28 mouse cellular contexts compared by ENCODE assay signal in the genomic region with DNA sequence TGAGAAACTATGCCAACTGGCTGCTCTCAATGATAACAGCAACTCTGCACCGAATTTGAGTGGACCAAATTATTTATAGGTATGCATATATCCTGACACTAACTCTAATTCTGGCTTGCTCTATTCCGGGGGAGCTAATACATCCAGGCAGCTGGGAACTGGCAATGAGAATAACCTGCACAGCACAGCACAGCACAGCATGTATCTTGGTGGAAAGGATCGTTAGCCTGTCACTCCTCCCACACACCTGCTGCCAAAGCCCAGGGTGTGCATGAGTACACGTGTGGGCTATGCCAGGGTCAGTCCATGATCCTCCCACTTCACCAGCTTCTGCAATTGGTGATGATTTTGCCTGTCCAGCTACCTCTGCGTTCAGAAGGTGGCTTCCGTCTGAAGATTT. TPM values are rescaled to one million over a fixed set of nuclear protein-coding genes. Genes with fewer than 3 reads are reported as not detected.
DNase-seq lines count a peak whose midpoint lies in the region; ATAC-seq and TF ChIP-seq lines count a peak whose summit lies in the region.
"Had no signal": no experiment of that assay in that cellular context is flagged by ENCODE, and none has a peak within 500 bp of the region (broad histone marks: within the 10 kb centered on the region; RNA-seq: fewer than 3 reads in every experiment).

No protein-coding gene starts in this region.

- intact Hi-C loops in left cerebral cortex, postnatal 4 days (cut with DNase I), result no loop called here

- H3K4me1 ChIP-seq in lung, postnatal 0 days (ENCODE audit: insufficient read depth, low read depth, low read length), result no peaks in the 10 kb centered on the region
- H3K4me1 ChIP-seq: embryonic facial prominence, embryonic 10.5 days; forebrain, embryonic 13.5 days; heart, embryonic 12.5 days; hindbrain, embryonic 12.5 days; megakaryocyte, embryonic 14.5 days; neural tube, embryonic 13.5 days had no signal

- DNase-seq in left cerebral cortex, adult 11 months (ENCODE audit: low spot score), result peak; percentile 41
- DNase-seq in left cerebral cortex, postnatal 4 days, result no peak
- DNase-seq in frontal cortex, postnatal 36 days (ENCODE audit: low spot score in 2 of 2), result peak; percentile 42 to 65
- DNase-seq in layer of hippocampus, adult 9-11 months, result peak; percentile 85
- peak; percentile 40 for DNase-seq in right cerebral cortex, postnatal 25 days
- DNase-seq in thymus, adult 18-20 months, result no peak
- DNase-seq in lung, postnatal 0 days (ENCODE audit: low spot score), result no peak
- DNase-seq: adrenal gland, adult 2 months; cerebellum, adult 11-12 months; heart, postnatal 14 days; kidney, adult 8-10 months; kidney, postnatal 14 days; liver; liver, postnatal 0 days; lung, postnatal 14 days; midbrain, embryonic 14.5 days; thymus, postnatal 14 days had no signal

- no peak overlapping the region for H3K4me3 ChIP-seq in lung, postnatal 0 days (ENCODE audit: low read depth, low read length)
- H3K4me3 ChIP-seq: embryonic facial prominence, embryonic 10.5 days; forebrain, embryonic 13.5 days; heart, embryonic 12.5 days; hindbrain, embryonic 12.5 days; megakaryocyte, embryonic 14.5 days; neural tube, embryonic 13.5 days had no signal

- no peaks in the 10 kb centered on the region for H3K27me3 ChIP-seq in lung, postnatal 0 days (replicated peaks; ENCODE audit: insufficient read depth, low read length)
- H3K27me3 ChIP-seq: forebrain, embryonic 13.5 days; heart, embryonic 12.5 days; hindbrain, embryonic 12.5 days; megakaryocyte, embryonic 14.5 days; neural tube, embryonic 13.5 days had no signal

- no peak overlapping the region for H3K4me2 ChIP-seq in lung, postnatal 0 days (replicated peaks; ENCODE audit: low read depth, low read length)
- H3K4me2 ChIP-seq: forebrain, embryonic 13.5 days; heart, embryonic 12.5 days; hindbrain, embryonic 12.5 days; neural tube, embryonic 13.5 days had no signal

- no peak overlapping the region for H3K27ac ChIP-seq in lung, postnatal 0 days (ENCODE audit: low read length)
- H3K27ac ChIP-seq: embryonic facial prominence, embryonic 10.5 days; forebrain, embryonic 13.5 days; hindbrain, embryonic 12.5 days; neural tube, embryonic 13.5 days; stomach, postnatal 0 days had no signal

- H3K9me3 ChIP-seq in lung, postnatal 0 days (ENCODE audit: low read length), result no peaks in the 10 kb centered on the region
- H3K9me3 ChIP-seq: embryonic facial prominence, embryonic 10.5 days; forebrain, embryonic 13.5 days; heart, embryonic 12.5 days; hindbrain, embryonic 12.5 days; megakaryocyte, embryonic 14.5 days; neural tube, embryonic 13.5 days had no signal

- no peak for TF ChIP-seq CTCF in lung, postnatal 0 days (IDR thresholded peaks at IDR 0.05)

- WGBS in lung, postnatal 0 days, result 77% methylated on average over 6 of the region's 6 CpGs

- no peaks in the 10 kb centered on the region for H3K36me3 ChIP-seq in lung, postnatal 0 days (ENCODE audit: insufficient read depth, low read length)
- H3K36me3 ChIP-seq: embryonic facial prominence, embryonic 10.5 days; heart, embryonic 12.5 days; hindbrain, embryonic 12.5 days; neural tube, embryonic 13.5 days had no signal

- TF ChIP-seq EP300 in lung, postnatal 0 days (IDR thresholded peaks at IDR 0.05), result no peak

- ATAC-seq in lung, postnatal 0 days, result no peak
- ATAC-seq: forebrain, embryonic 13.5 days; inflammation-experienced regulatory T-cells, adult 6 months; liver, postnatal 0 days had no signal

- no peak overlapping the region for H3K9ac ChIP-seq in lung, postnatal 0 days (replicated peaks; ENCODE audit: low read depth)
- H3K9ac ChIP-seq: forebrain, embryonic 13.5 days; heart, embryonic 12.5 days; hindbrain, embryonic 12.5 days; liver, postnatal 0 days; neural tube, embryonic 13.5 days had no signal

RNA-seq across cellular contexts. Expression of gene Amer3, which starts 8.0 kb away (rescaled TPM):
- total RNA-seq in left cerebral cortex, postnatal 4 days (2021), result 10 to 100 TPM; 45.0 to 47.4 TPM
- not detected in 2 replicates for polyA plus RNA-seq in lung, postnatal 0 days (2015; fragmentation: Nextera tagmentation; extraction: Ambion mirVana)
- total RNA-seq: heart, postnatal 14 days had no signal
- polyA plus RNA-seq: C2C12; gonadal fat pad, adult 2 months; inflammation-experienced regulatory T-cells, adult 6 months; liver, postnatal 0 days had no signal

RNA-seq across cellular contexts. Expression of gene Prss40, which starts 10.7 kb away (rescaled TPM):
- total RNA-seq in left cerebral cortex, postnatal 4 days (2021), result not detected
- not detected in 2 replicates for polyA plus RNA-seq in lung, postnatal 0 days (2015; fragmentation: Nextera tagmentation; extraction: Ambion mirVana)
- total RNA-seq: adrenal gland, adult 2 months; heart, postnatal 14 days; left cerebral cortex, adult 8-10 months had no signal
- polyA plus RNA-seq: adrenal gland, adult 2 months; C2C12; embryonic facial prominence, embryonic 10.5 days; forebrain, embryonic 13.5 days; heart, embryonic 12.5 days; hindbrain, embryonic 12.5 days; inflammation-experienced regulatory T-cells, adult 6 months; liver, postnatal 0 days; midbrain, embryonic 14.5 days; neural tube, embryonic 13.5 days had no signal

RNA-seq across cellular contexts. Expression of gene Cfc1, which starts 36.0 kb away (rescaled TPM):
- not detected for total RNA-seq in left cerebral cortex, postnatal 4 days (2021)
- not detected in 2 replicates for polyA plus RNA-seq in lung, postnatal 0 days (2015; fragmentation: Nextera tagmentation; extraction: Ambion mirVana)
- total RNA-seq: adrenal gland, adult 2 months; heart, postnatal 14 days; left cerebral cortex, adult 8-10 months had no signal
- polyA plus RNA-seq: adrenal gland, adult 2 months; C2C12; forebrain, embryonic 13.5 days; gonadal fat pad, adult 2 months; hindbrain, embryonic 12.5 days; liver, postnatal 0 days; midbrain, embryonic 14.5 days; neural tube, embryonic 13.5 days had no signal

Comparison
In these comparisons a context has a peak if more than half of its experiments do, and no peak if none do; other contexts are left out.
1. DNase-seq: peak in left cerebral cortex, adult 11 months (single experiment), frontal cortex, postnatal 36 days (2 of 2), layer of hippocampus, adult 9-11 months (single experiment) and right cerebral cortex, postnatal 25 days (single experiment); none in left cerebral cortex, postnatal 4 days (single experiment), thymus, adult 18-20 months (0 of 2) and lung, postnatal 0 days (single experiment).